Mouse (Mus musculus): ENCODE measurements around the gene Olfr519. TPM values are rescaled to one million over a fixed set of nuclear protein-coding genes. Genes with fewer than 3 reads are reported as not detected.

Gene Olfr519
- not detected in 2 replicates for polyA plus RNA-seq (2015; fragmentation: Nextera tagmentation; extraction: Ambion mirVana)

- H3K27me3 ChIP-seq, result no peaks in the 10 kb centered on the region
- no peak within 1 kb of the TSS for H3K27ac ChIP-seq
- H3K4me3 ChIP-seq, result no peak within 1 kb of the TSS
- H3K9me3 ChIP-seq, result no peaks in the 10 kb centered on the region
- H3K9ac ChIP-seq, result no peak within 1 kb of the TSS
- no peaks in the 10 kb centered on the region for H3K4me1 ChIP-seq (replicated peaks)
- no peak within 1 kb of the TSS for H3K4me2 ChIP-seq
- no peak for ATAC-seq (ENCODE audit: low FRiP score)
- WGBS, result 92% methylated on average over 5 of the region's 5 CpGs
- H3K36me3 ChIP-seq, result no peaks in the 10 kb centered on the region
Observed at GRCm38 (mm10) chr7:108894320-108894719, at the start of gene Olfr519. Olfr519 (minus strand) TSS chr7:108894420.

GRCm38 (mm10) chr7:108944002-108944401 lies 49.8 kb upstream of the Olfr519 start:
- peak; percentile 74 for ATAC-seq (ENCODE audit: low FRiP score)
- Histone ChIP-seq H3K9me3 (no peaks in the 10 kb centered on the region), H3K4me1 (replicated peaks) (no peaks in the 10 kb centered on the region), H3K4me3 (no peak overlapping the region), H3K27ac (no peak overlapping the region), H3K4me2 (no peak overlapping the region), H3K36me3 (peaks cover 63% of the 10 kb centered on the region), H3K27me3 (0 out of 2 replicates have a peak, but pooled peaks cover 3% of the 10 kb centered on the region), H3K9ac (no peak overlapping the region)
- 5% methylated on average over 2 of the region's 2 CpGs for WGBS

- H3K4me1 ChIP-seq (replicated peaks), result peaks cover 4% of the 10 kb centered on the region
- H3K9me3 ChIP-seq, result no peaks in the 10 kb centered on the region
- ATAC-seq (ENCODE audit: low FRiP score), result no peak
- no peak overlapping the region for H3K4me3 ChIP-seq
- H3K9ac ChIP-seq, result no peak overlapping the region
- no peak overlapping the region for H3K4me2 ChIP-seq
- no peaks in the 10 kb centered on the region for H3K27me3 ChIP-seq
- peaks cover 85% of the 10 kb centered on the region for H3K36me3 ChIP-seq
- WGBS, result 94% methylated on average over 9 of the region's 9 CpGs
- no peak overlapping the region for H3K27ac ChIP-seq
Observed at GRCm38 (mm10) chr7:108941466-108941865, 47.2 kb upstream of the Olfr519 start.

- H3K4me1 ChIP-seq (replicated peaks), result peaks cover 22% of the 10 kb centered on the region
- H3K27me3 ChIP-seq, result 0 out of 2 replicates have a peak, but pooled peaks cover 5% of the 10 kb centered on the region
- no peak overlapping the region for H3K4me3 ChIP-seq
- no peak overlapping the region for H3K9ac ChIP-seq
- no peak overlapping the region for H3K4me2 ChIP-seq
- H3K36me3 ChIP-seq, result peaks cover 49% of the 10 kb centered on the region
- H3K27ac ChIP-seq, result no peak overlapping the region
- 98% methylated on average over 4 of the region's 4 CpGs for WGBS
- no peaks in the 10 kb centered on the region for H3K9me3 ChIP-seq
- ATAC-seq (ENCODE audit: low FRiP score), result no peak
Observed at GRCm38 (mm10) chr7:108936591-108936990, 42.4 kb upstream of the Olfr519 start.

GRCm38 (mm10) chr7:108935411-108935810 lies 41.2 kb upstream of the Olfr519 start:
- Histone ChIP-seq H3K9ac (peak overlapping the region; percentile 94), H3K36me3 (peaks cover 37% of the 10 kb centered on the region), H3K27ac (no peak overlapping the region), H3K9me3 (no peaks in the 10 kb centered on the region), H3K4me2 (peak overlapping the region; percentile 94), H3K4me1 (replicated peaks) (peaks cover 22% of the 10 kb centered on the region), H3K27me3 (0 out of 2 replicates have a peak, but pooled peaks cover 10% of the 10 kb centered on the region), H3K4me3 (peak overlapping the region; percentile 94)
- no peak for ATAC-seq (ENCODE audit: low FRiP score)
- 91% methylated on average over 7 of the region's 7 CpGs for WGBS

- 0 out of 2 replicates have a peak, but pooled peaks have one; percentile 11 for ATAC-seq (ENCODE audit: low FRiP score)
- H3K9me3 ChIP-seq, result no peaks in the 10 kb centered on the region
- peaks cover 22% of the 10 kb centered on the region for H3K4me1 ChIP-seq (replicated peaks)
- peak overlapping the region; percentile 88; the same call in 1 of the 2 replicates for H3K27ac ChIP-seq
- H3K27me3 ChIP-seq, result 0 out of 2 replicates have a peak, but pooled peaks cover 10% of the 10 kb centered on the region
- peaks cover 32% of the 10 kb centered on the region for H3K36me3 ChIP-seq
- peak overlapping the region; percentile 94 for H3K4me3 ChIP-seq
- peak overlapping the region; percentile 94 for H3K4me2 ChIP-seq
- 8% methylated on average over 8 of the region's 8 CpGs for WGBS
- peak overlapping the region; percentile 94 for H3K9ac ChIP-seq
Observed at GRCm38 (mm10) chr7:108934836-108935235, 40.6 kb upstream of the Olfr519 start.

- Histone ChIP-seq H3K4me2 (peak within 1 kb of the TSS; percentile 94), H3K27me3 (0 out of 2 replicates have a peak, but pooled peaks cover 10% of the 10 kb centered on the region), H3K36me3 (peaks cover 24% of the 10 kb centered on the region), H3K9me3 (no peaks in the 10 kb centered on the region), H3K27ac (peak within 1 kb of the TSS; percentile 88), H3K9ac (peak within 1 kb of the TSS; percentile 94), H3K4me3 (peak within 1 kb of the TSS; percentile 94), H3K4me1 (replicated peaks) (peaks cover 22% of the 10 kb centered on the region)
- ATAC-seq (ENCODE audit: low FRiP score), result peak; percentile 97
- WGBS, result 2% methylated on average over 50 of the region's 50 CpGs
Observed at GRCm38 (mm10) chr7:108933794-108934731, 39.8 kb upstream of the Olfr519 start, which contains the start of gene Eif3f. Eif3f (plus strand) TSS chr7:108934417.

- Histone ChIP-seq H3K27ac (no peak within 1 kb of the TSS), H3K9ac (no peak within 1 kb of the TSS), H3K4me3 (no peak within 1 kb of the TSS), H3K9me3 (no peaks in the 10 kb centered on the region), H3K4me1 (replicated peaks) (peaks cover 2% of the 10 kb centered on the region), H3K36me3 (no peaks in the 10 kb centered on the region), H3K4me2 (no peak within 1 kb of the TSS), H3K27me3 (0 out of 2 replicates have a peak, but pooled peaks cover 12% of the 10 kb centered on the region)
- no peak for ATAC-seq (ENCODE audit: low FRiP score)
- WGBS, result 82% methylated on average over 6 of the region's 6 CpGs
Observed at GRCm38 (mm10) chr7:108929726-108930393, 35.6 kb upstream of the Olfr519 start, which contains the start of gene Nlrp10. Nlrp10 (minus strand) TSS chr7:108930178.

- no peaks in the 10 kb centered on the region for H3K4me1 ChIP-seq (replicated peaks)
- H3K9me3 ChIP-seq, result no peaks in the 10 kb centered on the region
- H3K27me3 ChIP-seq, result 0 out of 2 replicates have a peak, but pooled peaks cover 14% of the 10 kb centered on the region
- H3K36me3 ChIP-seq, result no peaks in the 10 kb centered on the region
- no peak for ATAC-seq (ENCODE audit: low FRiP score)
- 82% methylated on average over 11 of the region's 11 CpGs for WGBS
- H3K4me3 ChIP-seq, result no peak overlapping the region
- no peak overlapping the region for H3K9ac ChIP-seq
- H3K27ac ChIP-seq, result no peak overlapping the region
- H3K4me2 ChIP-seq, result no peak overlapping the region
Observed at GRCm38 (mm10) chr7:108928280-108929188, 34.3 kb upstream of the Olfr519 start.

GRCm38 (mm10) chr7:108927043-108927442 lies 32.8 kb upstream of the Olfr519 start:
- Histone ChIP-seq H3K9me3 (no peaks in the 10 kb centered on the region), H3K4me3 (no peak overlapping the region), H3K4me2 (no peak overlapping the region), H3K4me1 (replicated peaks) (no peaks in the 10 kb centered on the region), H3K27ac (no peak overlapping the region), H3K27me3 (0 out of 2 replicates have a peak, but pooled peaks cover 10% of the 10 kb centered on the region), H3K9ac (no peak overlapping the region), H3K36me3 (no peaks in the 10 kb centered on the region)
- WGBS, result 77% methylated on average over 4 of the region's 4 CpGs
- no peak for ATAC-seq (ENCODE audit: low FRiP score)

GRCm38 (mm10) chr7:108903969-108904368 lies 9.7 kb upstream of the Olfr519 start:
- H3K9me3 ChIP-seq, result no peaks in the 10 kb centered on the region
- no peak overlapping the region for H3K4me2 ChIP-seq
- WGBS, result 87% methylated on average over 2 of the region's 2 CpGs
- H3K9ac ChIP-seq, result no peak overlapping the region
- H3K27me3 ChIP-seq, result no peaks in the 10 kb centered on the region
- ATAC-seq (ENCODE audit: low FRiP score), result no peak
- no peak overlapping the region for H3K27ac ChIP-seq
- no peaks in the 10 kb centered on the region for H3K36me3 ChIP-seq
- H3K4me3 ChIP-seq, result no peak overlapping the region
- no peaks in the 10 kb centered on the region for H3K4me1 ChIP-seq (replicated peaks)

All from hindbrain, embryonic 13.5 days (tissue).